Mouse (Mus musculus): ENCODE results near the gene Sptbn4. TPM values are rescaled to one million over a fixed set of nuclear protein-coding genes. Genes with fewer than 3 reads are reported as not detected.

Sptbn4 gene
- polyA plus RNA-seq, 1 experiment from 2014 or later, result 0.28 TPM

DNA sequence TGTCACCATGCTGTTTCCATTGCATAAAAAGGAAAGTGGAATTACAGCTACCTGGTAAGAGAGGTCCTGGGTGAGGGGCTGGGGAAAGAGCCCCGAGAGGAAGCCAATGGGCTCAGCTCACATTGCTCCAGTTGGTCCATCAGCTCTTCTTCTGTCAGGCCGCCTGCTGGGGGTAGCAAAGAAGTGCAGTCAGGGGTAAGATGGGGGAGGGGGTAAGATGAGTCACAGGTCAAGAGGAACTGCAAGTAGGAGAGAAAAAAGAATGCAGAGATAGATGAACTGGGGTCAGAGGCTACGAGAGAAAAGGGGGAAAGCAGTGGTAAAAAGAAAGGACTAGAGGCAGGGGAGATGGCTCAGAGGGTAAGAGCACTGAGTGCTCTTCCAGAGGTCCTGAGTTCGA is 104.9 kb downstream of the Sptbn4 start:
- no peaks in the 10 kb centered on the region for H3K9me3 ChIP-seq (replicated peaks; ENCODE audit: low read length)
- H3K4me1 ChIP-seq (replicated peaks; ENCODE audit: insufficient read depth, low read length), result no peaks in the 10 kb centered on the region
- no peaks in the 10 kb centered on the region for H3K27me3 ChIP-seq (ENCODE audit: insufficient read depth, low read length)
- DNase-seq (ENCODE audit: low spot score) (no peak), ATAC-seq (replicated peaks; ENCODE audit: low FRiP score, low read depth) (no peak)
- H3K9ac ChIP-seq (ENCODE audit: low read depth, low read length), result no peak overlapping the region
- peak; percentile 44; the same call in 1 of the 2 replicates for TF ChIP-seq CTCF (IDR thresholded peaks at IDR 0.05; ENCODE audit: low read depth)
- 53% methylated on average over 4 of the region's 4 CpGs for WGBS
- H3K4me3 ChIP-seq (replicated peaks; ENCODE audit: low read depth, low read length), result no peak overlapping the region
- no peaks in the 10 kb centered on the region for H3K36me3 ChIP-seq (ENCODE audit: insufficient read depth, low read length)
- no peak overlapping the region for H3K4me2 ChIP-seq (ENCODE audit: low read length)
- H3K27ac ChIP-seq, result no peak overlapping the region

GRCm38 (mm10) chr7:27339519-27339918 is 108.0 kb downstream of the Sptbn4 start:
- peaks cover under 1% of the 10 kb centered on the region for H3K27me3 ChIP-seq (ENCODE audit: insufficient read depth, low read length)
- no peak overlapping the region for H3K27ac ChIP-seq
- no peak overlapping the region for H3K9ac ChIP-seq (ENCODE audit: low read depth, low read length)
- ATAC-seq (replicated peaks; ENCODE audit: low FRiP score, low read depth) (no peak), DNase-seq (ENCODE audit: low spot score) (no peak)
- no peak overlapping the region for H3K4me2 ChIP-seq (ENCODE audit: low read length)
- H3K4me1 ChIP-seq (replicated peaks; ENCODE audit: insufficient read depth, low read length), result peaks cover under 1% of the 10 kb centered on the region; the same call in 1 of the 2 replicates
- H3K36me3 ChIP-seq (ENCODE audit: insufficient read depth, low read length), result no peaks in the 10 kb centered on the region
- no peak for TF ChIP-seq CTCF (IDR thresholded peaks at IDR 0.05; ENCODE audit: low read depth)
- 37% methylated on average over 7 of the region's 7 CpGs for WGBS
- H3K9me3 ChIP-seq (replicated peaks; ENCODE audit: low read length), result no peaks in the 10 kb centered on the region
- H3K4me3 ChIP-seq (replicated peaks; ENCODE audit: low read depth, low read length), result no peak overlapping the region

DNA sequence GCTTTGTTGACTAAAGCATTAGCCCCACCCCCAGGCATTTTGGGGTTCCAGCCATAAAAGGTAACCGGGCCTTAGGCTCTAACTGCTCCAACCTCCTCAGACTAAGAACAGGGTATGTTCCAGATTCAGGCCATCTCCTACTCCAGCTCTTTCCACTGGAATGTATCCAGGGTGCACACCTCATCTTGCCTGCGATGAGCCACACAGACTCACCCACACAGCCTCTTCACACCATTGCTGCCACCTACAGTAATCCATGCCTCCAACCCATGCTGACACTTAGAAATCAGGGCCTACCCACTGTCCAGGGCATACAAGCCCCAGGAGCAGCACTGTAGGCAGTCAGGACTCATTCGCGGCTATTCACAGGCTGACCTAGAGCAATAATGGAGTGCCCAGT is 108.4 kb downstream of the Sptbn4 start:
- TF ChIP-seq CTCF (IDR thresholded peaks at IDR 0.05; ENCODE audit: low read depth), result no peak
- H3K9me3 ChIP-seq (replicated peaks; ENCODE audit: low read length), result no peaks in the 10 kb centered on the region
- H3K27ac ChIP-seq, result no peak overlapping the region
- H3K4me1 ChIP-seq (replicated peaks; ENCODE audit: insufficient read depth, low read length), result peaks cover 5% of the 10 kb centered on the region; the same call in 1 of the 2 replicates
- peaks cover 4% of the 10 kb centered on the region for H3K27me3 ChIP-seq (ENCODE audit: insufficient read depth, low read length)
- no peak overlapping the region for H3K9ac ChIP-seq (ENCODE audit: low read depth, low read length)
- H3K36me3 ChIP-seq (ENCODE audit: insufficient read depth, low read length), result no peaks in the 10 kb centered on the region
- 71% methylated on average over 4 of the region's 4 CpGs for WGBS
- DNase-seq (ENCODE audit: low spot score), result no peak
- no peak overlapping the region for H3K4me3 ChIP-seq (replicated peaks; ENCODE audit: low read depth, low read length)
- ATAC-seq (replicated peaks; ENCODE audit: low FRiP score, low read depth), result no peak
- H3K4me2 ChIP-seq (ENCODE audit: low read length), result no peak overlapping the region

DNA sequence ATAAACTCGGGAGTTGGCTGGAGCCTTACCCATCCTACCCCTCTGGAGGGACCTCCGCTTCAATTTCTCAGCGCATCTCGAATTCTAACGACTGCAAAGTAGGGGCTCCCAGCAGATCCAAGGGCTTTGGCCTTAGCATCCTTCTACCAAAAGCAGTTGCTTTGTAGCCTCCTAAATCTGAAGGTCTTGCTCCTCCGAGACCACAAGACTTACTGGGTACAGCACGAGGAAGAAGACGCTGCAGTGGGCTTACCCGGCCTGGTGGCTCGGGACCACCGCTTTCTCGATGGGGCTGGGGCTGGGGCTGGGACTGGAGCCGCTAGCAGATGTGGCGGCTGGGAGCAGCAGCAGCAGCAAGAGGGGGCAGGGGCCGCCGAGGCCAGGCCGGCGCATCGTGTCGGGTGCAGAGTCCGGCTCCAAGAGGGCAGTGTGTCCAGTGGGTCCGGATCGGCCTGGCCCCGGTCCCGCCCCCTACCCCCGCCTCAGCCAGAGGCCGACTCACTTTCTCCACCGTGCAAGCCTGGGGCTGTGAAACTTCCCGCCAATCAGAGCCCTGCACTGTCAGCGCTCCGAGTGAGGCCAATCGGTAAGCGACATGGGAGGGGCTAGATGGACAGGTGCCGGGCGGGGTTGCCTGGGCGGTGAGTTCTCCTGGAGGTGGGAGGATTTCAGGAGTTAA is 110.2 kb downstream of the Sptbn4 start, which contains the start of gene Ltbp4:
Gene Ltbp4 (minus strand): TSS at position 518 of the 679 bp plus-strand sequence.
- WGBS, result under 1% methylated on average over 36 of the region's 36 CpGs
- Histone ChIP-seq H3K4me1 (replicated peaks; ENCODE audit: insufficient read depth, low read length) (peaks cover 12% of the 10 kb centered on the region), H3K4me2 (ENCODE audit: low read length) (peak within 1 kb of the TSS; percentile 56), H3K9me3 (replicated peaks; ENCODE audit: low read length) (no peaks in the 10 kb centered on the region), H3K27ac (no peak within 1 kb of the TSS), H3K9ac (ENCODE audit: low read depth, low read length) (no peak within 1 kb of the TSS), H3K36me3 (ENCODE audit: insufficient read depth, low read length) (no peaks in the 10 kb centered on the region), H3K4me3 (replicated peaks; ENCODE audit: low read depth, low read length) (peak within 1 kb of the TSS; percentile 27), H3K27me3 (ENCODE audit: insufficient read depth, low read length) (peaks cover 8% of the 10 kb centered on the region)
- TF ChIP-seq CTCF (IDR thresholded peaks at IDR 0.05; ENCODE audit: low read depth), result no peak
- DNase-seq (ENCODE audit: low spot score) (peak; percentile 56), ATAC-seq (replicated peaks; ENCODE audit: low FRiP score, low read depth) (peak; percentile 75)

GRCm38 (mm10) chr7:27335928-27336823 is 111.3 kb downstream of the Sptbn4 start:
- peak overlapping the region; percentile 20 for H3K4me3 ChIP-seq (replicated peaks; ENCODE audit: low read depth, low read length)
- peaks cover 12% of the 10 kb centered on the region for H3K4me1 ChIP-seq (replicated peaks; ENCODE audit: insufficient read depth, low read length)
- ATAC-seq (replicated peaks; ENCODE audit: low FRiP score, low read depth) (peak; percentile 73; the same call in 1 of the 2 replicates), DNase-seq (ENCODE audit: low spot score) (peak; percentile 95)
- under 1% methylated on average over 47 of the region's 47 CpGs for WGBS
- H3K4me2 ChIP-seq (ENCODE audit: low read length), result peak overlapping the region; percentile 56
- no peaks in the 10 kb centered on the region for H3K36me3 ChIP-seq (ENCODE audit: insufficient read depth, low read length)
- no peaks in the 10 kb centered on the region for H3K9me3 ChIP-seq (replicated peaks; ENCODE audit: low read length)
- H3K27me3 ChIP-seq (ENCODE audit: insufficient read depth, low read length), result peaks cover 8% of the 10 kb centered on the region
- peak; percentile 97 for TF ChIP-seq CTCF (IDR thresholded peaks at IDR 0.05; ENCODE audit: low read depth)
- no peak overlapping the region for H3K9ac ChIP-seq (ENCODE audit: low read depth, low read length)
- no peak overlapping the region for H3K27ac ChIP-seq

GRCm38 (mm10) chr7:27335011-27335720 is 112.3 kb downstream of the Sptbn4 start:
- H3K9ac ChIP-seq (ENCODE audit: low read depth, low read length), result no peak overlapping the region
- peaks cover 12% of the 10 kb centered on the region for H3K4me1 ChIP-seq (replicated peaks; ENCODE audit: insufficient read depth, low read length)
- TF ChIP-seq CTCF (IDR thresholded peaks at IDR 0.05; ENCODE audit: low read depth), result no peak
- peaks cover 8% of the 10 kb centered on the region for H3K27me3 ChIP-seq (ENCODE audit: insufficient read depth, low read length)
- DNase-seq (ENCODE audit: low spot score), result no peak
- H3K36me3 ChIP-seq (ENCODE audit: insufficient read depth, low read length), result no peaks in the 10 kb centered on the region
- no peak overlapping the region for H3K4me3 ChIP-seq (replicated peaks; ENCODE audit: low read depth, low read length)
- H3K9me3 ChIP-seq (replicated peaks; ENCODE audit: low read length), result no peaks in the 10 kb centered on the region
- no peak for ATAC-seq (replicated peaks; ENCODE audit: low FRiP score, low read depth)
- 56% methylated on average over 15 of the region's 15 CpGs for WGBS
- H3K27ac ChIP-seq, result no peak overlapping the region
- H3K4me2 ChIP-seq (ENCODE audit: low read length), result no peak overlapping the region

All from kidney, postnatal 0 days (tissue).